Comparison of ENCODE assay signal across 19 mouse cellular contexts in genomic region chr5:92383747-92384146, GRCm38 (mm10). TPM values are rescaled to one million over a fixed set of nuclear protein-coding genes. Genes with fewer than 3 reads are reported as not detected.
A peak's percentile ranks its signal among the peaks of the same experiment; 100 is the strongest.
DNase-seq lines count a peak whose midpoint lies in the region.
"Had no signal": no experiment of that assay in that cellular context is flagged by ENCODE, and none has a peak within 500 bp of the region (broad histone marks: within the 10 kb centered on the region; RNA-seq: fewer than 3 reads in every experiment).

No protein-coding gene starts in this region.

- peak; percentile 92 for DNase-seq in heart, adult 11 months
- no peak for DNase-seq in heart, postnatal 36 days
- DNase-seq in 3T3-L1 (ENCODE audit: low read depth, low spot score) (peak; percentile 19), adipocyte (ENCODE audit: low spot score) (peak; percentile 86)
- peak; percentile 60 for DNase-seq in gastrocnemius, postnatal 25 days
- no peak for DNase-seq in right cerebral cortex, postnatal 10 days (ENCODE audit: low spot score in 2 of 2)
- no peak for DNase-seq in layer of hippocampus, postnatal 10 days (ENCODE audit: low spot score in 2 of 2)
- DNase-seq in right cerebral cortex, postnatal 4 days, result no peak
- DNase-seq: adrenal gland, postnatal 36 days; cerebellum, adult 8-10 months; heart, postnatal 14 days; kidney, adult 8-10 months; kidney, postnatal 14 days; left cerebral cortex, postnatal 4 days; liver, postnatal 0 days; lung, postnatal 10 days; thymus, postnatal 36 days had no signal

- intact Hi-C loops in heart, postnatal 36 days (cut with DNase I), result loop anchor here (10.0 kb wide), 2 partner anchors 189 to 299 kb away; partner anchors contain the start of gene G3bp2

RNA-seq across cellular contexts. Expression of gene Cxcl10, which starts 35.1 kb away (rescaled TPM):
- total RNA-seq in heart, postnatal 36 days (2021), result under 1 TPM in 1 of 2 experiments, not detected in 1; 0.28 TPM
- not detected for total RNA-seq in gastrocnemius, postnatal 25 days (2021)
- total RNA-seq in layer of hippocampus, postnatal 10 days (2021), result not detected
- total RNA-seq: left cerebral cortex, postnatal 4 days; midbrain, postnatal 0 days had no signal

RNA-seq across cellular contexts. Expression of gene Nup54, which starts 51.3 kb away (rescaled TPM):
- 10 to 100 TPM; 15.9 to 17.1 TPM for total RNA-seq in heart, postnatal 36 days (2021)
- 1 to 10 TPM; 9.1 to 9.7 TPM for total RNA-seq in gastrocnemius, postnatal 25 days (2021)
- 10 to 100 TPM; 33.9 to 41.7 TPM for total RNA-seq in layer of hippocampus, postnatal 10 days (2021)

RNA-seq across cellular contexts. Expression of gene Art3, which starts 52.1 kb away (rescaled TPM):
- 100 to 1,000 TPM; 751 to 829 TPM for total RNA-seq in heart, postnatal 36 days (2021)
- 100 to 1,000 TPM; 365 to 392 TPM for total RNA-seq in gastrocnemius, postnatal 25 days (2021)
- total RNA-seq in layer of hippocampus, postnatal 10 days (2021), result 1 to 10 TPM; 6.7 to 9.5 TPM

RNA-seq across cellular contexts. Expression of gene Cxcl9, which starts 55.9 kb away (rescaled TPM):
- 1 to 10 TPM; 1.4 to 2.7 TPM for total RNA-seq in heart, postnatal 36 days (2021)
- under 1 TPM; 0.20 to 0.86 TPM for total RNA-seq in gastrocnemius, postnatal 25 days (2021)
- not detected for total RNA-seq in layer of hippocampus, postnatal 10 days (2021)
- total RNA-seq: left cerebral cortex, adult 18-20 months; left cerebral cortex, postnatal 4 days; midbrain, postnatal 0 days had no signal

Comparison
In these comparisons a context has a peak if more than half of its experiments do, and no peak if none do; other contexts are left out.
1. DNase-seq: peak in heart, adult 11 months (single experiment), 3T3-L1 (single experiment), adipocyte (single experiment) and gastrocnemius, postnatal 25 days (single experiment); none in heart, postnatal 36 days (0 of 2), right cerebral cortex, postnatal 10 days (0 of 2), layer of hippocampus, postnatal 10 days (0 of 2) and right cerebral cortex, postnatal 4 days (single experiment).
2. RNA of gene Art3, which starts 52.1 kb away (total RNA-seq): 751 to 829 TPM in heart, postnatal 36 days and 365 to 392 TPM in gastrocnemius, postnatal 25 days; 6.7 to 9.5 TPM in layer of hippocampus, postnatal 10 days; every median in the first group is over 10 times any median in the second.